Mouse (Mus musculus): ENCODE data around the gene Eif2a. TPM values are rescaled to one million over a fixed set of nuclear protein-coding genes. Genes with fewer than 3 reads are reported as not detected.
A peak's percentile ranks its signal among the peaks of the same experiment; 100 is the strongest.
"Not testable (repeated sequence)": the region's sequence is repeated elsewhere in the genome, so short reads cannot be mapped to it uniquely, and the experiment has no call there.

The Eif2a gene
- polyA plus RNA-seq, 1 experiment from 2014 or later, result 57.4 TPM

DNA sequence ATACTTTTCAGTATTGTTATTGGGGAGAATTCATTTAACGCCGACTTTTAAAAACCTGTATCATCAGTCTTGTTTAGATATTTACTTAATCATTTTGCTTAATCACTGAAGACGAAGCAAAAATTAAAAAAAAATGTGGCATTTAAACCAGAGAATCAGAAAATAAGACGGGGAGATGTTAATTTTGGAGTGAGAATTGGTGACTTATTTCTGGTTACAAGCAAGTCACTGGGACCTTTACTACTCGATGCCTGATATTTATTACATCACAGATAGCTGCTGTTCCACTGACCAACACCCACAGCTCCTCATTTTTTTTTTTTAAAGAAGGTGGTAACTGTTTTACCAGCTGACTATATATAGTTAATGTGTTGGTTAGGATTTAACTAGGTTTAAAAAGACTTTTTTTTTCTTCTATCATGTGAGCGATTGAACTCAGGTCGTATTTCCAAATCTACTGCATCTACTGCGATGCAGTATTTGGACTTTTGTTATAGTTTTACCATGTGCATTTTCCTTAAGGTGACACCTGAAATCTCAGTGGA lies 52.0 kb downstream of the Eif2a start:
- Histone ChIP-seq H3K4me3 (ENCODE audit: low read depth, low read length) (peak overlapping the region; percentile 96), H3K4me2 (ENCODE audit: low read depth) (peak overlapping the region; percentile 59), H3K9me3 (ENCODE audit: control insufficient read depth, low read length) (no peaks in the 10 kb centered on the region), H3K9ac (ENCODE audit: low read length) (peak overlapping the region; percentile 100), H3K4me1 (ENCODE audit: control insufficient read depth, insufficient read depth, low read length) (0 out of 2 replicates have a peak, but pooled peaks cover 4% of the 10 kb centered on the region), H3K27ac (ENCODE audit: low read depth, low read length) (no peak overlapping the region), H3K36me3 (ENCODE audit: control insufficient read depth, insufficient read depth, low read length) (0 out of 2 replicates have a peak, but pooled peaks cover 2% of the 10 kb centered on the region), H3K27me3 (ENCODE audit: control insufficient read depth, insufficient read depth, low read length) (no peaks in the 10 kb centered on the region)
- ATAC-seq (ENCODE audit: insufficient read depth, low FRiP score, low TSS enrichment) (no peak), DNase-seq (ENCODE audit: low spot score) (no peak)
- 23% methylated on average over 8 of the region's 8 CpGs for WGBS

DNA sequence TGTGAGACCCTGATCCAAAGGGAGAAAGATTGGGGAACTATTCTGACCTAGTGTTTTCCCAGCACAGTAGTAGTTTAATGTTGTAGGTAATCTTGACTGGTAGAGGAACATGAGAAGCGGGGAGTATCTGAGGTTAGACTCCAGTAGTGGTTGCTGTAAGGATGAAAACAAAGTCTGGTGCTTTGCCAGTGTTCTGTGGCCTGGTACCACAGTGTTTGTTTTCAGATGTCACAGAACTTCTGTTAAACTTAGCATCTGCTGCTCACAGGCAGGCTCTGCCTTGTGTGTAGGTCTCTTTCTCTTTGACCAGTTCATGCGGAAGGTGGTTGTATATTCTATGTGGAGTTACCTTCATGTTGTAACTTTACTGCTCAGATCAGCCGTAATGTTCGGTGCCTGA lies 55.9 kb downstream of the Eif2a start:
- peaks cover 4% of the 10 kb centered on the region; the same call in 1 of the 2 replicates for H3K36me3 ChIP-seq (ENCODE audit: control insufficient read depth, insufficient read depth, low read length)
- no peak overlapping the region for H3K9ac ChIP-seq (ENCODE audit: low read length)
- 0 out of 2 replicates have a peak, but pooled peaks cover 4% of the 10 kb centered on the region for H3K4me1 ChIP-seq (ENCODE audit: control insufficient read depth, insufficient read depth, low read length)
- no peak overlapping the region for H3K27ac ChIP-seq (ENCODE audit: low read depth, low read length)
- WGBS, result 94% methylated on average over 4 of the region's 4 CpGs
- H3K9me3 ChIP-seq (ENCODE audit: control insufficient read depth, low read length), result no peaks in the 10 kb centered on the region
- ATAC-seq (ENCODE audit: insufficient read depth, low FRiP score, low TSS enrichment) (no peak), DNase-seq (ENCODE audit: low spot score) (no peak)
- H3K4me3 ChIP-seq (ENCODE audit: low read depth, low read length), result no peak overlapping the region
- H3K27me3 ChIP-seq (ENCODE audit: control insufficient read depth, insufficient read depth, low read length), result no peaks in the 10 kb centered on the region
- no peak overlapping the region for H3K4me2 ChIP-seq (ENCODE audit: low read depth)

DNA sequence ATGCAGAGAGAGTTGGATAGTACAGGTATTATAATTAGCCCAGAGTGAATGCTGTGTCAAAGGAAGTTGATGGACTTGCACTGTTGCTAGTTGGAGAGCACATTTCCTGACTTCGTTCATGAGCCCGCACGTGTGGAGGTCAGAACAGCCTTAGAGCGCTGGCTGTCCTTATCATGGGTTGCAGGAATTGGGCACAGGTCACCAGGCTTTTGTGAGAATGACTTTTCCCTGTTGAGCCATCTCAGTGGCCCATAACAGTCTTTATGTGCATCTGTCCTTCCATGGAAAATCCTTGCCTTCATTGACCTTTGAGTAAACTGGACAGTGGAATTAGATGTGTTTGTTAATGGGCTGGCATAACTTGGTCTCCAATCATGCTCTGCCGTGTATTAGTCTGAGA lies 56.7 kb downstream of the Eif2a start:
- WGBS, result 89% methylated on average over 5 of the region's 5 CpGs
- Histone ChIP-seq H3K9ac (ENCODE audit: low read length) (no peak overlapping the region), H3K9me3 (ENCODE audit: control insufficient read depth, low read length) (no peaks in the 10 kb centered on the region), H3K4me3 (ENCODE audit: low read depth, low read length) (no peak overlapping the region), H3K36me3 (ENCODE audit: control insufficient read depth, insufficient read depth, low read length) (peaks cover 4% of the 10 kb centered on the region; the same call in 1 of the 2 replicates), H3K4me1 (ENCODE audit: control insufficient read depth, insufficient read depth, low read length) (0 out of 2 replicates have a peak, but pooled peaks cover 4% of the 10 kb centered on the region), H3K27me3 (ENCODE audit: control insufficient read depth, insufficient read depth, low read length) (no peaks in the 10 kb centered on the region), H3K4me2 (ENCODE audit: low read depth) (no peak overlapping the region), H3K27ac (ENCODE audit: low read depth, low read length) (no peak overlapping the region)
- DNase-seq (ENCODE audit: low spot score) (no peak), ATAC-seq (ENCODE audit: insufficient read depth, low FRiP score, low TSS enrichment) (no peak)

DNA sequence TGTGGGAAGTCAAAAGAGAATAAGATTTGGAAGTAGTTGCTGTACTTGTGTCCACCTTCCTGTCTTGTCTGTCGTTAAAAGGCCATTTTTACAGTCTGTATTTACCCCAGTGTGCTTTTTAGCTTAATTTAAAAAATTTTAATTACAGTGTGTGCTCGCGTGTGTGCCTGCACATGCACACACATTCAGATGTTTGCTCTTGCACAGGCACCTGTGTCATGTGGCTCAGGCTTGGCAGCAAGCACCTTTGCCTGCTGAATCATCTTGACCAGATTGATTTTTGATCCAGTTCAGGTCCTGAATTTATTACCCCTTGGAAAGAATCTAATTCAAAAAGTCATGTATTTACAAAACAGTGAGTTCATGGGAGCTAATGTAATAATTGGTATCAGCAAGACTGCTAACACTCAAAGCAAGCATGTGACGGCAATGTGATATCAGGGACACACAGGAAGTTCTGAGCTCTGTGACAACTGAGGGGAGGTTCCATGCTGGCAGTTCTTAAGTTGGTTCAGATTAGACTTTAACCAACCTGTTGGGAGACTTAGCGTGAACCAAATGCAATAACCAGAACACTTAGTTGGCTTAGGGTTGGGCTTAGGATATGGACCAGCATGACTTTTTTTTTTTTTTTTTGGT lies 57.3 kb downstream of the Eif2a start:
- no peak overlapping the region for H3K4me3 ChIP-seq (ENCODE audit: low read depth, low read length)
- H3K9me3 ChIP-seq (ENCODE audit: control insufficient read depth, low read length), result no peaks in the 10 kb centered on the region
- H3K36me3 ChIP-seq (ENCODE audit: control insufficient read depth, insufficient read depth, low read length), result peaks cover 4% of the 10 kb centered on the region; the same call in 1 of the 2 replicates
- DNase-seq (ENCODE audit: low spot score) (no peak), ATAC-seq (ENCODE audit: insufficient read depth, low FRiP score, low TSS enrichment) (no peak)
- H3K27me3 ChIP-seq (ENCODE audit: control insufficient read depth, insufficient read depth, low read length), result no peaks in the 10 kb centered on the region
- no peak overlapping the region for H3K27ac ChIP-seq (ENCODE audit: low read depth, low read length)
- H3K4me2 ChIP-seq (ENCODE audit: low read depth), result no peak overlapping the region
- 94% methylated on average over 5 of the region's 5 CpGs for WGBS
- no peak overlapping the region for H3K9ac ChIP-seq (ENCODE audit: low read length)
- H3K4me1 ChIP-seq (ENCODE audit: control insufficient read depth, insufficient read depth, low read length), result 0 out of 2 replicates have a peak, but pooled peaks cover 4% of the 10 kb centered on the region

DNA sequence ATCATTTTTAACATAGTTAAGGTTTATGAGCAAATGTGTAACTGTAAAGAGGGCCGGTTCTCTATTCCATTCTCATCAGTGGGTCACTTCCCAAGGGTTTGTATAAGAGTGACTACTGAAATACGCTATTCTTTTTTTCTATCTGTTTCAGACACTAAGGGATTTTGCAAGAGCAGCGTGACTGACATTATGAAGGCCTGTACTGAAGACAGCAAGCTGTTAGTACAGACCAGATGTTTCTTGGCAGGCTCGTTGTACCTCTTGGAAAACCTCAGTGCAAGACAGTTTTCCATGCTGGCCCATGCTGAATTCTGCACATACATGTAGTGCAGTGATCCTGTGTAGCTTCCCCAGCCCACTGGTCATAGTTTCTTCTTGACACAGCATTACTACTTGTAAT lies 64.9 kb downstream of the Eif2a start:
- not testable (repeated sequence) for H3K4me1 ChIP-seq (ENCODE audit: control insufficient read depth, insufficient read depth, low read length); H3K36me3 ChIP-seq (ENCODE audit: control insufficient read depth, insufficient read depth, low read length); H3K9ac ChIP-seq (ENCODE audit: low read length); H3K4me3 ChIP-seq (ENCODE audit: low read depth, low read length); ATAC-seq (ENCODE audit: insufficient read depth, low FRiP score, low TSS enrichment); H3K9me3 ChIP-seq (ENCODE audit: control insufficient read depth, low read length); H3K27me3 ChIP-seq (ENCODE audit: control insufficient read depth, insufficient read depth, low read length); H3K4me2 ChIP-seq (ENCODE audit: low read depth); DNase-seq (ENCODE audit: low spot score); H3K27ac ChIP-seq (ENCODE audit: low read depth, low read length)
- WGBS, result 91% methylated on average over 4 of the region's 4 CpGs

DNA sequence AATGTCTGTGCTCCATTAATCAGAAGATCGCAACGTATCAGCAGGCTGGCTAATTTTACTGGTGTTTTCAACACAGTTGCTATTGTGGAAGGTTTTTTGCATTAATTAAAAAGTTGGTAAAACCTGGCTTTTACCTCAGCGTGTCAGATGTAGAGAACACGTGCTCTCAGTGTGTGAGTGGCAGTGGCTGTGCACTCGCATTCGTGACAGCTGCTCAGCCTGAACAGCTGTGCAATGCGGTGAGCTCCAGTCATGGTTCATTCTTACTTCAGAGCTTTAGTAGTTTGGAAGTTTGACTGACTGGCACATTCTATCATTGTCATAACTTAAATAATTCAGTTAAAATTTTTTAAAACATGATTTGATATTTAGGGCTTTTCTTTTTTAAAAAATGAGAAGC lies 67.0 kb downstream of the Eif2a start:
- not testable (repeated sequence) for DNase-seq (ENCODE audit: low spot score); H3K9me3 ChIP-seq (ENCODE audit: control insufficient read depth, low read length); H3K9ac ChIP-seq (ENCODE audit: low read length); H3K4me1 ChIP-seq (ENCODE audit: control insufficient read depth, insufficient read depth, low read length); H3K27ac ChIP-seq (ENCODE audit: low read depth, low read length); H3K36me3 ChIP-seq (ENCODE audit: control insufficient read depth, insufficient read depth, low read length); H3K27me3 ChIP-seq (ENCODE audit: control insufficient read depth, insufficient read depth, low read length); ATAC-seq (ENCODE audit: insufficient read depth, low FRiP score, low TSS enrichment); H3K4me2 ChIP-seq (ENCODE audit: low read depth); H3K4me3 ChIP-seq (ENCODE audit: low read depth, low read length)
- WGBS, result 81% methylated on average over 7 of the region's 7 CpGs

DNA sequence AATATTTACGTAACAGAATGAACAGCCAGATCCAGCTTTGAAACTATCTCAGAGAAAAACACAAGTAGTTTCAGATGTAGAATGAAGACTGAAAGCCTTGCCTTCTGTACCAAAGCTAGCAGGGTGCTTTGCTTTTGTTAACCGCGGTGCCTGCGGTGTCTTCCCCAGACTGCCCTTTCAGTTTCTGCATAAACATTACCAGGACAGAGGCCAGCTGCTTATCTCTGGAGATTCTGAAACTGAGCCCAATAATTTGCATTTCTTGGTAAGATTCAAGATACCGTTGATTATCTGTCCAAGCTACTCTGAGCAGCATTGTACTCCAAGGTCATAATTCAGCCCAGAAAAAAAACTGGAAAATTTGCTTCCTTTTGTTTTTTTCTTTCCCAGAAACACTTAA lies 68.0 kb downstream of the Eif2a start:
- no peak overlapping the region for H3K4me2 ChIP-seq (ENCODE audit: low read depth)
- H3K4me3 ChIP-seq (ENCODE audit: low read depth, low read length), result no peak overlapping the region
- ATAC-seq (ENCODE audit: insufficient read depth, low FRiP score, low TSS enrichment) (no peak), DNase-seq (ENCODE audit: low spot score) (no peak)
- WGBS, result 54% methylated on average over 5 of the region's 5 CpGs
- H3K27ac ChIP-seq (ENCODE audit: low read depth, low read length), result no peak overlapping the region
- peaks cover 6% of the 10 kb centered on the region for H3K36me3 ChIP-seq (ENCODE audit: control insufficient read depth, insufficient read depth, low read length)
- H3K9me3 ChIP-seq (ENCODE audit: control insufficient read depth, low read length), result no peaks in the 10 kb centered on the region
- H3K9ac ChIP-seq (ENCODE audit: low read length), result no peak overlapping the region
- no peaks in the 10 kb centered on the region for H3K27me3 ChIP-seq (ENCODE audit: control insufficient read depth, insufficient read depth, low read length)
- no peaks in the 10 kb centered on the region for H3K4me1 ChIP-seq (ENCODE audit: control insufficient read depth, insufficient read depth, low read length)
